Mouse (Mus musculus): Measurements from ENCODE around the gene Olfr1046.
"Not testable (repeated sequence)": the region's sequence is repeated elsewhere in the genome, so short reads cannot be mapped to it uniquely, and the experiment has no call there.

Gene Olfr1046

DNA sequence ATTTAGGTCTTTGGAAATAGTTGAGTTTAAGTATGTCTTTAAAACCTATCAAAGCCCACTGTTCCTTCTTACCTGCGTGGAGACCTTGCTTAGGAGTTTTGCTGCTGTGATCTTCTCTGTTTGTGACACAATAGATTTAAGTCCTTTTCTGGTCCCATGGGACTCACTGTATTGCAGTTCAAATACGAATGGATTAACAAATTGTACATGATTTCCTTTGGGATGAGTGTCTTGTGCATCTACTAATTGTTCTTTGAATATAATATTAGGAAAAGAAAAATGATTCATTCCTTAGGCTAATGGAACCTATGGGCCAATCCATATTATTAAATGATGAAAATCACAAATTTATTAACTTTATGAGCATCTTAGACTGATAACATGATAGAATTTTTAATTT is at the start of gene Olfr1046:
Gene Olfr1046, minus strand, starts transcription at position 101 of the 400 bp plus-strand sequence.
- in situ Hi-C loops (cut with MboI; ENCODE audit: low pct_unique_long_range_greater_than_20kb in 1 of 2, low sequenced_read_pairs in 2 of 2, unreplicated experiment in 1 of 2), result no loop called here

DNA sequence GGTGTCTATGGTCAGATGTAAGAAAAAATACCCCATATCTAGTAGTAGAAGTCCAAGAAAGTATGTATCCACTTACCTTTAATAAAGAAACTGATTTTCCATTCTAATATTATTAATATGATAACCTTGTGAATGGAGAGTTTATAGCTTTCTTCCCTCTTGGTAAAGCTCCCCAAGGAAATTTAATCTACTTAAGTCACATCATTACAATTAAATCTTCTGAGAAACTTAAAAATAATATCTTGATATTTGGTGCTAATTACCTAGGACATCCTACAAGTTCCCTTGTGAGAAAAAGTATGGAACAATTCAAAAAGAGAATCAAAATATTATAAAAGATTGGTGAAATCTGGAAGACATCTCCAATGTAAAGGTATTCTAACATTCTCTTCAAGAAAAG is 39.1 kb upstream of the Olfr1046 start, which contains the start of gene Olfr1049:
Gene Olfr1049, minus strand, starts transcription at position 101 of the 400 bp plus-strand sequence.
- in situ Hi-C loops (cut with MboI; ENCODE audit: low pct_unique_long_range_greater_than_20kb in 1 of 2, low sequenced_read_pairs in 2 of 2, unreplicated experiment in 1 of 2), result not testable (repeated sequence)

DNA sequence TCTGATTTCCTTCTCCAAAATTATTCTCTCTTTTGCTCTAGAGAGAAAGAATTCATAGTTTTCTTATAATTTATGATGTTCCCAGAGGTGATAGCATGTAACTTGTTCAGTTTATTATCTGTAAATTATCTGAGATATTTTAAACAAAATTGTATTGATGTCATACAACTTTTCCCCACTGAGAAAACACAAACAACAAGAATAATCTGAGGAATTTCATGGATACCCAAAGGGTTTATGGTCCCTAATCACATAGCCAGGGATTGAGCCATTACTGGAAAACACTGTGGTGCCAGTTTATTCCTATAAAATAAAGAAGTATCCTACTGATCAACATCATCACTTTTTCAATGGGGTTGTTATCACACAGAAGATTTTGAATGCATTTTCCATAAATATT is 21.1 kb upstream of the Olfr1046 start, which contains the start of gene Olfr1048:
Gene Olfr1048, minus strand, starts transcription at position 101 of the 400 bp plus-strand sequence.
- in situ Hi-C loops (cut with MboI; ENCODE audit: low pct_unique_long_range_greater_than_20kb in 1 of 2, low sequenced_read_pairs in 2 of 2, unreplicated experiment in 1 of 2), result no loop called here

DNA sequence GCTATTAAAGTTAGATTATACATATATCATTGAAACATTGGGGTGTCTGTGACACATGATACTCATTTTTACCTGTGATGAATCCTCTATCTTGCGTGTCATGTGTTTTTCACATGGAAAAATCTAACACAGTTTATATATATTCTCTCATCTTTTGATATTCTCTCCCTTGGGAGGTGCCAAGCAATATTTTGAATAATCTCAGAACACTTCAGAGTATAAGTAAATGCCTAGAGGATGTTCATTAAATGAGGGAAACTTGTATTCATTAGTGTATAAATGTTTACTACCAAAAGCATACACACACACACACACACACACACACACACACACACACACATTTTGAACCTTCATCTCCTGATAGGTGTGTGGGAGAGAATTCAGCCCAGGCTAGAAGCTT is 12.2 kb upstream of the Olfr1046 start, which contains the start of gene Olfr1047:
Gene Olfr1047, minus strand, starts transcription at position 101 of the 400 bp plus-strand sequence.
- in situ Hi-C loops (cut with MboI; ENCODE audit: low pct_unique_long_range_greater_than_20kb in 1 of 2, low sequenced_read_pairs in 2 of 2, unreplicated experiment in 1 of 2), result no loop called here

DNA sequence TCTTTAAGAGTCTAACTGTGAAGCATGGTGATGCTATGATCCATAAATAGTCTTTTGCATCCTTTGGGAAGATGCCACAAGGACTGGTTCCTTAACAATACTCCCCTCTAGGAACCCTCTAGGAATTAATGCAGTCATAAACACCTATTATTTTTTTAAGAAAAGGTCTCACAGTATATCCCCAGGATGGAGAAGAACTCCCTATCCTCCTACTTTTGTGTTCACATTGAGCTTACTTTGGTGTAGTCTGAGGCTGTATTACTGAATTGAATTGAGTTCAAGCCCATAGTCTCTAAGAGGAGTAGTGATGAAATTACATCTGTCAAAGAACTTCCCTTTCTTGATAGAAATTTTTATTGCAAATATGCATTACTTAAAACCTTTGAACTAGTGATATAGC is 16.2 kb downstream of the Olfr1046 start, which contains the start of gene Olfr1045:
Gene Olfr1045, minus strand, starts transcription at position 101 of the 400 bp plus-strand sequence.
- in situ Hi-C loops (cut with MboI; ENCODE audit: low pct_unique_long_range_greater_than_20kb in 1 of 2, low sequenced_read_pairs in 2 of 2, unreplicated experiment in 1 of 2), result no loop called here

DNA sequence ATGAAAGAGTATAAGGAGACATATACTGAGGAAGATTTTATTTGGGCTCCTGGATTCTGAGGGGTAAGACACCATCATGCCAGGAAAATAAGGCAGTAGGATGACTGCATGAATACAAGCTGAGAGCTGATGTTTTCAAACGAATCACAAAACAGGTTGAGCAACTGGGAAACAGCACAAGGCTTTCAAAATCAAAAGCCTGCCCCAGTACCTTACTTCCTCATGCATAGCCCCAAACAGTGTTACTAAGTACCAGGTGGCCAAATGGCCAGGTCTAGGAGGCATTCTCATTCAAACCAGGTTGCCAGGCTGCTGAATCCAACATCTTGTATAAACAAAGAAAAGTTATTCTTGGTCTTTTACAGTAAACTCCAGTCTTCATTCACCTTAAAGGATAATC is 23.3 kb downstream of the Olfr1046 start:
- in situ Hi-C loops (cut with MboI; ENCODE audit: low pct_unique_long_range_greater_than_20kb in 1 of 2, low sequenced_read_pairs in 2 of 2, unreplicated experiment in 1 of 2), result no loop called here

DNA sequence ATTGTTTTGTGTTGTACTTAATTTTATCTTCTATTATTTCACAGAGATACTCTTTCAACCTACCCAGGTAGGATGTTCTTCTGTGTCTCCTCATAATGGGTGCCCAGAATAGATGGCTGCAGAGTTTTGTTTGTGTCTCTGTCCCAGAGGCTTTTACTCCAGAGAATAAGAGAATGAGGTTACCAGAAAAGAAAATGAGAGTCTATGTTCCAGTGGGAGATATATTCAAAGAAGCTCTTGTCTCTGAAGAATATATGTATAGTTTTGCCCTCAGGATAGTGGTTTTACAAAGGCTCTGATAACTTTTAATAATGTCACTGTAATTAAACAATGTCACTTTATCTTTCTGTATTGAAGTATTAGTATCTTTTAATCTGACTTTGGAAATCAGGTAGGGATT is 33.5 kb downstream of the Olfr1046 start, which contains the start of gene Olfr52:
Gene Olfr52, minus strand, starts transcription at position 101 of the 400 bp plus-strand sequence.
- in situ Hi-C loops (cut with MboI; ENCODE audit: low pct_unique_long_range_greater_than_20kb in 1 of 2, low sequenced_read_pairs in 2 of 2, unreplicated experiment in 1 of 2), result no loop called here

DNA sequence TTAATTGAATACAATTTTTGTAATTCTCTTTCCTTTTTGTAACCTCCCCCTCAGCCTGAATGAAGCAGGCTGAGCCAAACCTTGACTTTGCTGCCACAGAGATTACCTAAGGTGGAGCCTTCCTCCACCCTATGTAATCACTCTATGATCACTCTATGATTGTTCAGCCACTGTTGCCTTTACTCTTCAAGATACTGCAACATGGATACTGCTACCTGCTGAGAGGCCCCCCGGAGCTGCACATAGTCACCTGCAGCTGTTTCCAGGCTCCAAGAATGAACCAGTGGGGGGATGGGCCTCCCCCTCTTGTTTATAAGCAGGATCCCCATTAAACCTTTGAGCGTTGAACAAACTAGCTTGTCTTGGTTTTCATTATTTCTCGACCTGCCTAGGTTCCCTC is 39.2 kb downstream of the Olfr1046 start:
- in situ Hi-C loops (cut with MboI; ENCODE audit: low pct_unique_long_range_greater_than_20kb in 1 of 2, low sequenced_read_pairs in 2 of 2, unreplicated experiment in 1 of 2), result no loop called here

DNA sequence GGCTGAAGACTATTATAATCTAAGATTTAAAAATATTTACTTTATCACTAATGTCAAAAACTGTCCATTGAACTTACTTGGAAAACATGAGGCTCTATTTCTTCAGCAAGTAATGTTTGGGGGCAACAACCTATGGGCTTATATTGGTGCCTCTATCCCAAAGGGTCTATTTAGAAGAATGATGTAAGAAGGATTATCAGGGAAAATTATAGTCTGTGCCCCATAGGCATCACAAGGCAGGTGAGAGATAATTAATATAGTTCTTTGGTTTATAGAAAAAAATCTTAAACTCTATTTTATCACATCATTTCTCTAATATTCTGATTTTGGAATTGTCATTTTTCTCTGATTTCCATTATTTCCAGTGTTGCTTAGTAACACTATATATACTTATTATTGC is 41.4 kb downstream of the Olfr1046 start, which contains the start of gene Olfr1044:
Gene Olfr1044, minus strand, starts transcription at position 101 of the 400 bp plus-strand sequence.
- in situ Hi-C loops (cut with MboI; ENCODE audit: low pct_unique_long_range_greater_than_20kb in 1 of 2, low sequenced_read_pairs in 2 of 2, unreplicated experiment in 1 of 2), result no loop called here

DNA sequence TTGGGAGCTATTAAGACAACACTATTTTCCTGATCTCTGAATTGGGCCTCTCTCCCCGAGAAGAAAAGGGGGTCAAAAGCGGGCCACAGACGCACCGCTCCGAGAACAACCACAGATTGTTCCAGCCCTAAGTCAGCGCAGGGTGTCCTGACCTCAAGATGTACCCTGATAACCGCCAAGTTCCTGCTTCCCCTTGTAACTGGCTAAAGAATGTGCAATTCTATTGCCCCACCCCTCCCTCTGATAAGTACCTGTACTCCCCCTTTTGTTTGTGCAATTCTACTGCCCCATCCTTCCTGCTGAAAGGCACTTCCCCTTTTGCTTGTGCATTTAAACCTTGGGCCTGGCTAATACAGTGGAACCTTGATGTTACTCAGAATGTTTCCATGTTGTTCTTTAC is 43.7 kb downstream of the Olfr1046 start:
- in situ Hi-C loops (cut with MboI; ENCODE audit: low pct_unique_long_range_greater_than_20kb in 1 of 2, low sequenced_read_pairs in 2 of 2, unreplicated experiment in 1 of 2), result not testable (repeated sequence)

DNA sequence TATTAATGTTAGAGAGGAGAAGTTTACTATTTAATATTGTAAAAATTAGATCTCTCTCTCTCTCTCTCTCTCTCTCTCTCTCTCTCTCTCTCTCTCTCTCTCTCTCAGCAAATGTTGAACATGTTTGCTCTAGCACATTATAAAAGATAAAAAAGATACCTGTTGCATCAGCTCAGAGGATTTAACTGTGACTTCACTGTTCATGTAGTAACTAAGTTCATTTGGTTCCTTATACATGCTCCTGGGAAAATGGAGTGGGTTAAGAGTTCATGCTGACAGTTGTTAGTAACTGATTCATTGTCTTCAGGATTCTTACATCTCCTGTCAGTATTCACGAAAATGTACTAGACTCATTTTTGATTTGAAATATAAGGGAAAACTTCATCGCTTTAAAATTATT is 51.7 kb downstream of the Olfr1046 start, which contains the start of gene Olfr1043:
Gene Olfr1043, minus strand, starts transcription at position 101 of the 400 bp plus-strand sequence.
- in situ Hi-C loops (cut with MboI; ENCODE audit: low pct_unique_long_range_greater_than_20kb in 1 of 2, low sequenced_read_pairs in 2 of 2, unreplicated experiment in 1 of 2), result no loop called here
